Mouse (Mus musculus): ENCODE measurements at regions not wholly inside any gene's neighbourhood (a gene's known extent, or its start where the extent isn't known, plus 50 kb on each side); places are given as distances from the start of the nearest gene placed in this dataset.
A peak's percentile ranks its signal among the peaks of the same experiment; 100 is the strongest.

DNA sequence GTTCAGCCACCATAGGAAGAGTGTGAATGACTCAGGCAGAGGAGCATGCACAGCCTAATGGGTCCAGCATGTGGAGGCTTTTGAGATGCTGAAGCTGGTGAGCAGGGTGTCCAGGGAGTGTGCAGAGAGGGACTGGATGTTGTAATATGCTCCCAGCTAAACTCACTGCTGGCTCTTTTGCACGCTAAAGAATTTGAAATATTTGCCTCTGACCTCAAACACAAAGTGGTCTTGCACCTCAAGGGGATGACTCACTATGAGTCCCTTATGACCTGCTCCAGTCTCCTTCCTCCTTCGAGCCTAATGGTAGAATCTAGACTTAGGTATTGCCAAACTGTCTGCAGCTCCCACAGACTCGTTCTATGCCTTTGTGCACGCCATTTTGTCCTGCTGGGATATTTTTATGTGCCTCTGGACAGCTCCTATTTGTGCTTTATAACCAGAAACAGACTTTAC is 55.0 kb upstream of the Slit3 start:
- DNase-seq, result no peak

DNA sequence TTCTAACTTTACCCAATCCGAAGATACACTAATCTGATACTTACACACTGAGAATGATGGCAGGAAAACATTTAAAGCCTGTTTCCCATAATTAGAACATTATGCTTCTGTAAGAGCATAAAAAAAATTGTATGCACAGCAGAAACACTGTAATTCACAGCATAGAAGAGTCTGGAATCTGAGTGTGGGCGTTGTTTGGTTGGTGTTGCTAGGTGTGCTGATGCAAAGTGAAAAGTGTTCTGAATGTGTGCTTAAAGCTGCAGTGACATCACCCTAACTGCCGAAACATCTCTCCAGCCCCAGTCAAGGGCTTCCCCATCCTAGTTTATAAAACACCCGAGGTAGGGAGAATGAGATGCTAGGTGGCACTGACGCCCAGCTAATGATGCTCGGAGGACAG is 63.2 kb upstream of the Slit3 start:
- DNase-seq, result no peak

DNA sequence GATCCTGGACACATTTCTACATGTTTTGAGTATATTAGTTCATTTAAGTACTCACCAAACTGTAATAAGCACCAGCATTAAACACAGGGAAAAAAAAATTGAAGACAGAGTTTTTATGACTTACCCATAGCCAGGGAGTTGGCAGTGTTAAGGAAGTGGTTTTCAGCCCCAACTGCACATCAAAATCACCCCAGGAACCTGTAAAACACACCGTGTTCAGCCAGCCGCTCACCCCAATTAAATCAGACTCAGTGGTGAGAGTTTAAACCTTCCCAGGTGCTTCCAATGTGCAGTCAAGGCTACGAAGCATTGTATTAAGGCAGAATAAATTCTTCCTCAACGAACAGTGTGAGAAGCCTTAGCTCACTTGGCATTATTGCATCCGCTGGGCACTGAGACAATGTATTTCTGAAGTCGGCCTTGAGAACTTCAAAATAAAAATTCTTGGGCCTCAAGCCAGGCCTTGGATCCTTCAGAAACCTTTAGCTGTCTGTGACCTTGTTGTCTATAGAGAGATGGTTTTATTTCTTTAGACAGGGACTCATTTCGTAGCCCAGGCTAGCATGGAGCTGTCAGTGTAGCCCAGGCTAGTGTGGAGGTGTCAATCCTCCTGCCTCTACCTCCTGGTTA is 65.4 kb upstream of the Slit3 start:
- no peak for DNase-seq

DNA sequence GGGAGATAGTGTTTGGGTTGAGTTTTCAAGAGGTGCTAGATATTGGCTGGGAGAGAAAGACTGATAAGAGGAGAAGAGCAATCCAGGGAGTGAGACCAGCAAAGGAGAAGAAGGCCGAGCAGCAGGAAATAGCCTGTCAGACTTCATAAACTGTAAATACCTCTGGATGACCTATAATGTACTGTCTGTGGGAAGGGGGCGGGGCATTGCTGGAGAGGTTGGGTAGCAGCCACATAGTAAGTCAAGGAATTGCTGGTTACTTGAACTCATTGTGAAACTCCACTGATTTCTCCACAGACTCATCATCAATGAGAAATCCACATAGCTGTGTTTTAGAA is 67.4 kb upstream of the Slit3 start:
- no peak for DNase-seq

DNA sequence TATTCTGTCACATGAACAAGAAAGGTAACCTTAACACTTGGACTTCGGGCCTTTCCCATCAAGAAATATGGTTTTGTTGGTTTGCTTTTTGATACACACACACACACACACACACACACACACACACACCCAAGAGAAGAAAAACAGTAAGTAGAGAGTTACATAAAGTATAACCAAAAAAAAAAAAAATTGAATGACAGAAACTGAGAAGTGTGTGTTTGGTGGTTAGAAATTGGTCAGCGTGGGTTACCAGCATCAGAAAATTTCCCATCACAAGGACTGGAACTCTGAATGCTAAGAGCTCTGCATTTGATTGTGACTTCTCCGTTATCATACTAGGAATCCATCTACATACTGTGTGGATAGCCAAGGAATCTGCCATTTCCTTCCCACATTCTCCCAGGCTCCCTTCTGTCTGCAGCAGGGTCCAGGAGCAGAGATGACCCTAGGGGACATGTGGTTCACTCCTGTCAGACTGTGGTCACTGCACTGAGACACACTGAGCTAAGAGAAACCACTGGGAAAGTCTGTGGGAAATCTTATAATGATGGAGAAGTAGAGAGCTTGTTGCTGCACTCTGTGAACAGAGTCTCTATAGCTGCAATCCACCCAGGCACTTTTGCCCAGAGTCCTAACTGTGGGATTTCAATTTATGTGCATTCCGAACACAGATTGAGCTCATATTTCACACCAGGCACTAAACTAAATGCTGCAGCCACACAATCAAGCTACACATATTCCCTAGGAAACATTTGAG is 68.0 kb upstream of the Slit3 start:
- DNase-seq, result no peak

DNA sequence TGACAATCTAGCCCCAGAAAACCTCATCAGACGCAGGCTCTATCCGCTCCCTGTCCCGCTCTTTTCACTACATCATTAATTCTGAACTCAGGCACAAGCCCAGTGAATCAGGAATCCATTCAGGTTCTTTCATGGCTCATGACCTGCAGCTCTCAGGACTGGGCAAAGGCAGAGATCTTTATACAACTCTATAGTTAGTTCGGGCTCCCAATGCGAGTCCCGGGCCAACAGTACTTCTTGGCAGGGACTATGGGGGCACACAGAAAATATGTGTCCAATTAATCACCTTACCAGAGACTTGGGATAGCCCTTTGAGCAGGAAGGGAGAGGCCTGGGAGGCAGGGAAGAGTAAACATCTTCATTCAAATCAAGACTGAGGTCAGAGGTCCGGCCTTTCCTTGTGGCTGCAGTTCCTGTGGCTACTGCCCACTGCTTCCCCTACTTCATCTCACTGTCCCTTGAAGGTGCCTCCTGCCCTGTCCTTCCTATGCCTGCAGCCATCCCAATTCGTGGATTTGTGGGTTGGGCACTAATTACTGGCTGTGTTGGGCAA is 71.3 kb upstream of the Slit3 start:
- DNase-seq, result no peak

DNA sequence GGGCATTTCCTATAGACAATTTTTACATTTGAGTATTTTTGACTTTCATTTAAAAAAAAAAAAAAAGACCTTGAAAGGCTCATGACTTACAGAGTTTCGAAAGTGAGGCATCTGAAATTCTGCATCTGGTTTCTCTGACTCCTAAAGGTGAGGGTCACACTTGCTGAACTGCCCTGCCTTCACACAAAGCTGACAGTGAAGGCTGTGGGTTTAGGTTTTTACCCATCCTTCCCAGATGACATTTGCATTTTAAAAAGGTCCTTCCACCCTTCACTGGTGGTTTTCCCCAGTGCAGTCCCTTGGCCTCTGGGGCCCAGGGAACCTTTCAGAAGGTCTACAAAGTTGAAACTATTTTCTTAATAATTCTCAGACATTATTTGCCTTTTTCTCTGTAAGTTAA is 76.4 kb upstream of the Slit3 start:
- no peak for DNase-seq

DNA sequence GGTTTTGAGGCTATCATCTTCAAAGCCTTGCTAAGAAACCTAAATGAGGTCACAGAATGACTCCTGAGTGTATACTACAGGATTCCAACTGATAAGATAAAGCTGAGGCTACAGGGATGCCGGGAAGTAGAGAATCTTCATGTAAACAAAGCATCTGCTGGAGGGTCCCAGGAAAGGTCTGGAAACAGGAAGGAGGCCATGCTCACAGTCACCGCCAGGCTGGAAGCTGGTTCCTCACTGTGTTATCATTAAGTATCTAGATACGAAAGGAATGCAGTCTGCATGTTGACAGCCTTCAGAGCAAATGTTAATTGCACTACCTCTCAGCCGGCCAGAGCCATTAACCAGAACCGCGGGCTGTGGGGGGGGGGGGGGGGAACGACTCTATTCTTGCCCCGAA is 96.6 kb upstream of the Slit3 start:
- no peak for DNase-seq

DNA sequence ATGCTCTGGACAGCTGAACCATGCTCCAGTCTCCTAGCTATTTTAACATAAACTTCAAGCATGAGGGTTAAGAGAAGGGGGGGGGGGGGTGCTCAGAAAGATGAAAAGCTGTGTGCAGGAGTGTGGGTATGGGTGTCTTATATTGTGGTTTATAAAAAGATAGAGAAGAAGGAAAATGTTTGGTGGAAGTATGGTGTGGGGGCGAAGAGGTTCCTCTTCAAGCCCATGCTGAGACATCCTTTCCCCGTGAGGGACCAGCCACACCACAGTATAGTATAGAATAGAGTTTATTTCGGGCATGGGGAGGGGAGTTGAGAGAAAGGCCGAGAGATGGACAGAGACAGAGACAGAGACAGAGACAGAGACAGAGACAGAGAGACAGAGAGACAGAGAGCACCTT is 97.2 kb upstream of the Slit3 start:
- DNase-seq, result no peak

DNA sequence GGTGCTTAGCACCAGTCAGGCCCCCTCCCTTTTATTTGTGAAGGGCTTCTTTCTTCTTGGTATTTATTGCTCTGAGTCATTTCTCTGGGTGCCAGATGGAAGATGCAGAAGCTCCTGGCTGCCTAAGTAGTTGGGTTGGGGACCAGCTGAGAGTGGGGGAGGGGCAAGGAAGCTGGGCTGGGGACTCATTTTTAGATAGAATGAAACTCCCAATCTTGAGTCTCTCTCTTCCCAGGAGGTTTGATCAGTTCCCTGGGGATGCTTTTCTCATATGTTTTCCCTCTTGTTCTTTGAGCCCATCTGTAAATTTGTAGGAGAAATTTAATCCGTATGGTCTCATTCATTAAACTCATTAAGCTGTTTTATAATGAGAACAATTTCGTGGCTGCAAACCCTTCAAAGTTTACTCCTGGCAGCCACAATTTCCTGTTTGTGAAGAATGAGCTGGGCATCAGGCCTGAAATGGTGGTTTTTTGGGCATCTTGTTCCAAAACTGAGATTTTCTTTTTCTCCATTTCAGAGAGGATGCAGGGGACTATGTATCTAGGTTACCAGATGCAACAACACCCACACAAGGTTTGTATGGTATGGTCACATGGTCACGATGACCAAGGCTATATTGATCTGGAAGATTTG is 98.9 kb upstream of the Slit3 start:
- no peak for DNase-seq

DNA sequence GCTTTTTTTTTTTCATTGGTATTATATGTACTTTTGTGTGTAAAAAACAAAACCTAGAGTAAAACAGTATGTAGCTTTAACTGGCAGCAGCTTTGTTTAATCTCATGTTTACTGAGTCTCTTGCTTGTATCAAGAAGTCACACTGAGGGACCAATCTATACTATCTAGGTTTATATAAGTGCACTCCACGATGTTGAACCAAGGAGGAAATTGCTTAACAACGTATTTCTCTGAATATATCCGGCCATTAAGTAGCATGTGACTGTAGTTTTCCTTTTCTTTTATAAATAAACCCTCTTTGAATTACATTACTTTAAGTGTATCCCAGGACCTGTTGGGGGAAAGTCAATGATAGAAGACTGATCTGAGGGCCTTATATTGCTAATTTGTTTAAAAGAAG is 104.0 kb upstream of the Slit3 start:
- DNase-seq, result no peak

DNA sequence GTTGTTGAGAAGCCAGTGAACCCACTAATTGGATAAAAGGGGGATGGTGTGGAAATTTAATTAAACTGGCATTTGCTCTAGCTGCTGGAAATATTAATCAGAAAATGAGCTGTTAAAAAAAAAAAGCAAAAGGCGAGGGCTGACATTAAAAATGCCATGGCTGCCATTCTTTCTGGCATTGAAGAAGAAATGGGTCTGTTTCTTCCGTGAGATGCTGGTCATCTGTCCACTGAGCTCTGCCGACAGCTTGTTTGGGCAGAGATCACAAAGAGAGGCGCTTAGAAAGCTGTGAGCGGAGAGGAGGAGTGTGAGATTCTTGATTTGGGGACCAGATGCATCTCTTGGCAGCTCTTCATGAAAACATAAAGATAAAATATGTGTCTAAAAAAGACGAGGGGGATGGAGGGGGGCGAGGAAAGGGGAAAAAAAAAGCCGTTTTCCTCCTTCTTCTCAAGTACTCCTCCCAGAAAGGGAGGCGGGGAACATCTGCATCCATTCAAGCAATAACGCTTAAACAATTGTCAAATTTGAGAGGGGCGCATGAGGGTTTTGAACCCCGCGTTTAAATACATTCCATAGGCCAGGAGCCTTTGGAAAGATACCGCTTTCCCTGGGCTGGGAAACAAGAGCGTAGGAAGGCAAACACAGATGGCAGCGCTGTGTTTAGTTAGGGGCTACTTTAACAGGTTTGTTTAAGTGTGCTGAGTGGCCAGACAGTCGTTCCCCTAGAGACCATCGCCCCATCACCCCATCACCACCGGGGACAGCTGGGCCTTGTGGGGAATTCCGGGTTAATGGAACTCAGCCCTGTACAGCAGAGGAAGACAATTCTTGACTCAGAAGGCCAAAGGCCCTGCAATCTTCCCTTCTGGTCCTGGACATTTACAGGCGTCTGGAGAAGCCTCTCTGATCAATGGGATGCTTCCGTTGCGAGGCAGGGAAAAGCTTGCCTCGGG is 109.2 kb upstream of the Slit3 start:
- DNase-seq, result no peak

DNA sequence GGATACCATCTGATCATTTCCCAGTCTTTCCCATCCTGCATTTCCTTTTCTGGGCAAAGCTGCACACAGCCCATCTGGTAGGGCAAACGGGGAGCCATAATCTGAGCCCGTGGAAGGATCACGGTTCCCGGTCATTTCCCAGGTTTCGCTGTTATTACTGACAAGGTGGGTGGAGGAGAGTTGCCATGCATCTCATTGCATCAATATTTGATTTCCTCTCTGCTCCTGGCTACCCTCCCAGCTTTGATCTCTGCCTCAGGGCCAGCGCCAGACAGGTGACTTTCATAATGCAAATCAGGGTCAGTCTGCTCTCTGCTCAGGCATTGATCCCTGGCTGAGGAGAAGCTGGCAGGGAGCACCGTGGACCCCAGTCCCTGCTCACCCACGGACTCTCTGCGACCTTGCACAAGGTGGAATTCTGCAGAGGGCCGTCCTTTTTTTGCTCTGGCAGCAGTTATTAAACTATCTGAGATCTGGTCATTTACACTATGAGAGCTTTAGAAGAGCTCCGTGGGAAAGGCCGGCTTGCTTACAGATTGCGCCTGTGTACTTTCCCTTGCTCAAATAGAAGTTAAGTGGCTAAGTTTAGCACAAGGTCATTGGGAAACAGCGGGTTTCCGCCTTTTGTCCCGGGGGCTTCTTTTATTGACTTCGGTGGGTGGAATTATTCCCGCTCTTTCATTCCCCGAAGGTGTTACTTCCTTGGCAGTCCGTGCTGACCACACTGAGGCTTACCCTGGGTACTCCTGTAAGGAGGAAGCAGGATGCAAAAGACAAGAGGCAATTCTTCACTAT is 114.1 kb upstream of the Slit3 start:
- peak; percentile 7 to 8 for DNase-seq

DNA sequence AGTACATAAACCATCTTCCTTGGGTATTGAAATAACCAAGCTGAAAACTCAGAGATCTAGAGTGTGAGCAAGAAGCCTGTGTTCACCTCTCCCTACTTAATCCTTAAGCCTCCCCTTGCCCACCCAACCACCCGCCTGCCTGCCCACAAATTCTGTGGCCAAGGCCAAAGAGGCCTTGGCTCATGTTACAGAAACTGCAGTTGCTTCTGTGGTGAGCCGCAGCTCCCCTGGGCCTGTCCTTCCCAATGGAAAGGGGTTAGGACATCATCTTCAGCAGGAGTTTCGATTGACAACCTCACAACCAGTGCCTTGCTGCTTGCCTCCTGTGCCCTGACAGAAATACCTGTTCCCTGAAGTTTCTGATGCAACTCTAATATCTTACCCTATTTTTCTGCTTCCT is 115.9 kb upstream of the Slit3 start:
- DNase-seq, result no peak

DNA sequence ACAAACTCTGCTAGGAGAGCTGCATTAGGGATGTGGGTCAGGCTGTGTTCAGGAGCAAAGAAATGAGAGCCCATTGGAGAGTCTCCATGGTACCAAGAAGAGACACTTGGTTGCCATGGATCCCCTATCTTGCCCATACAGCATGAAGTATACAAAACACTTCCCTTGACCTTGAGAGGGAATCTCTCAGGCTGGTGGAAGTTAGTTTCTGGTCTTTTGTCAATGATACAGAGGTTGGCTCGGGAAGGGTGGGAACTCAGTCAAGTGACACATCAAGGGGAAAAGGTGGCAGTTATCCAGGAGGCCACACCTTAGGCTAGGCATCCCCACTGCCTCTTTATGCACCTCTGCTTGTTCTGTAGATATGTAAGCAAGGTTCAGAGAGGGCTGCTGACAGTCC is 116.6 kb upstream of the Slit3 start:
- no peak for DNase-seq

DNA sequence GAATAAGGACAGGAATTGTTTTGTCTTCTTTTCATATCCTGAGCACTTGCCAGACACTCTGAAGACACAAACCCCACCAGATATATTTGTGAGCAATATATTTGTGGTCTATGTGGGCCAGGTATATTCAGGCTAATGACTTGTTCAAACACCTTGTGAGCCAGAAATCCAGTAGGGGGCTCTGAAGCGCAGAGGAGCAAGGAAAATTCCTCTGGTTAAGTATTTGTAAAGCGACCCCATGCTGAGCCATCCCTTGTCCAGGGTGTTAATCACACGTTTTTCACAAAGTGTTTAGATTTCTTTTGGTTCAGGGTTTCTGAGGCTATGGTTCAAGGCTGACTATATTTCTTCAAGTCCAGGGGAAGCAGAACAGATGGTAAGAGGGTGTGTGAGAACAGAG is 117.1 kb upstream of the Slit3 start:
- no peak for DNase-seq

DNA sequence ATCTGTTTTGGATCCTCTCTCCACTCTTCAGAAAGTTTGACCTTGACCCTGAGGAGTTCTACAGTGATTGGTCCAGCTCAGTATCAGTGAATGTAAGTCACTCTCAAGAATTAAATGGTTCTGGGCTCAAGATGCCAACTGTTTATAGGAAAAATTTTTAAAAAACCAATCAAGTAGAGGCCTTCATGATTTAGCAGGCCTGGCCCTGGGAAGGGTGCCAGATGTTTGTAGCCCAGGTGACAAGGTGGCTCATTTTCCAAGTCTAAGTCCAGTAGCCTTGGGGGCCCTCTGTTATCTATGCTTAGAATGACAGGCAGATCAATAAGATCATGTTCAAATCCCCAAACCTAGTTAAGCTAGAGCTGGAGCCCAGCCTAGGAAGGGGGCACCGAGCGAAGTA is 123.1 kb upstream of the Slit3 start:
- DNase-seq, result no peak

DNA sequence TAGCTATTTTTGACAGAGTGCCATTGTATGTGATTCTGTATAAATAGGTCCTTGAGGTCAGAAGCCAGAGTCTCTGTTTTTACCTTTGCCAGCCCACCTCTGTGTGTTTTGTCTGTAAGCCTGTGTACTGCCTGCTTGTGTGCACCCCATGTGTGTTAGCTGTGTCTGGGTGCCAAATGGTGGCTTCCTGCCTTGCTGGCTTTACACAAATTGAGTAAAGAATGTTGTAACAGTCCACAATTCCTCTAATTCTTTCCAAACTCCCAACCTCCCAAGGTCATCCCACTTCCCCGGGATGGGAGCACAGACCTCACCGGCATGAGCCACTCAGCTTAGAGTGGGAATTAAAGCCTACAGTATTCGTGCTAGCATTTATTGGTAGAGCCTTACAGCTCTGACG is 125.5 kb upstream of the Slit3 start:
- DNase-seq, result no peak

DNA sequence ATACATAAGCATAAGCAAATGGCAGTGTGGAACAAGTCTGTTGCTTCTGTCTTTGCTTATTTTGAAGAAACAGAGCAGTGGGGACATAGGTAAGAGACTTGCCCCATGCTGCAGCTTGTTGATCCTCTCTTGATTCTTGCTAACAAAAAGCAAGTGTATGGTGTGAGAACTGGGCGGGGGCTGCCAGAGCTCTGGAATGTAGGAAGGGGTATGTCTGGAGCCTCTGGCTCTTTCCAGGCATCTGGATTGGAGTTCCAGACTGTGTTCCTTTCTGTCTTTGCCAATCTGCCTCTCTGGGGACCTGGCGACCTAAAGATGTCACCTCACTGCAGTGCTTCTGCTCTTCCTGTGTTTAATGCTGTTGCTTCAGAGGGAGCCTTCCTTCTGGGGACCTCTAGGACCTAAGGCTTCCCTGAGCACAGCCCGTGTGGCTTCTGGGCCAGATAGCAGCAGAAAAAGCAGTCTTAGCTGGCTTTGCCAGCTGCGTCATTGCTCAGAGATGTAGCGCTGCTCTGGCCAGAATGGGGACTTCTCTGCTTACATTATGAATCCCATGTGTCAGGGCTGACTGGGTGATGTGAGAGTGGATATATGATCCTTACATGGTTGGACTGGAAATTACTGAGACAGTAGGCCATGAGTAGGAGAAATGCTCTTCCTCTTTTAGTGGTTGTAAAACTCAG is 138.1 kb upstream of the Slit3 start:
- no peak for DNase-seq

DNA sequence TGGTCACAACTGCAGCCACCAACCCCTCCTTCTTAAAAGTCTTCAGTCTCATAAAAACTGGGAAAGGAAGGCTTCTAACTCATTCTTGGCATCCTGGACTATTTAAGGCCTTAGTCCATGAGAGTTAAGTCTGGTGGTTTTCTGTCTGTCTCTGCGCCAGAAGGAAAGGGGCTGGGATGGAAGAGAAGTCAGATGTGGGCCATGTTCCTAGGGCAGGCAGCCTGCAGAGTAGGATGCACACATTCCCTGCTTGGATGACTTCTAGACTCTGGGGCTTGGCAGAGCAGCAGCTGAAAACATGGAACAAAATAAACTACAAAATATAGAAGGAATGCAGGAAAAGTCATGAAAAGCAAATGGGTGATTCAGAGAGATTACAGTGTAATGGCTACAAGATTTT is 140.8 kb upstream of the Slit3 start:
- no peak for DNase-seq

DNA sequence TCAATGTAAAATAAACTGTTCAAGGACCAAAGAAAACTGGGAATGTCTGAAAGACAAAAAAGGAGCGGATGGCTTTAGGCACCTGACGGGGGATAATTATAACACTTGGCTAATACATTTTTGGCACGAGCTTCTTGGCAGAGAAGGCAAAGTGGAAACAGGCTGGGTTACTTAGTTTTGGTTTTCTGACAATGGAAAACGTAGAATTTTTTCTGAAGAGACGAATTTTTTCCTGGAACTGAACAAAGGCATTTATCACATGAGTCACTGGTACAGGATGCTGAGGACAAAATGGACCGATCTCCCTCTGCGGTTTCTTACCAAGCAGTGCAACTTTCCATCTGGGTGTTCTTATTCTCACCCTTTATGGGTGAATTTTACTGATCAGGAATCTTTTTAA is 143.2 kb upstream of the Slit3 start:
- DNase-seq, result peak; percentile 6 to 7
